Mouse (Mus musculus) cortical plate, adult 2 months (tissue): Measurements from ENCODE around the gene Crx. TPM values are rescaled to one million over a fixed set of nuclear protein-coding genes. Genes with fewer than 3 reads are reported as not detected.
"Not testable (repeated sequence)": the region's sequence is repeated elsewhere in the genome, so short reads cannot be mapped to it uniquely, and the experiment has no call there.

Experiments used
- H3K27ac ChIP-seq: fragments of 200-500 bp; 2 replicates; pipeline ENCODE4 v1.5.1; 2012; ENCODE audit warnings: low read length, control low read depth, inconsistent platforms; ENCODE audit not compliant: insufficient read depth
- H3K4me1 ChIP-seq: fragments of 200-500 bp; 2 replicates; pipeline ENCODE4 v1.6.1; 2011; ENCODE audit warnings: low read length; ENCODE audit not compliant: control insufficient read depth, insufficient read depth
- H3K4me3 ChIP-seq: fragments of 200-500 bp; 2 replicates; pipeline ENCODE4 v1.5.1; 2011; ENCODE audit warnings: mild to moderate bottlenecking, low read length, control low read depth; ENCODE audit not compliant: insufficient read depth
- CTCF ChIP-seq: fragments of 200-500 bp; IDR thresholded peaks from 2 replicates; pipeline ENCODE4 v1.5.1; 2011; ENCODE audit warnings: mild to moderate bottlenecking, control low read depth, low read length; ENCODE audit not compliant: insufficient read depth; ENCODE audit errors: extremely low read depth
- POLR2A ChIP-seq: fragments of 200-500 bp; IDR thresholded peaks from 2 replicates; pipeline ENCODE4 v1.6.1; 2011; ENCODE audit warnings: mild to moderate bottlenecking, low read length, control low read depth; ENCODE audit not compliant: insufficient read depth; ENCODE audit errors: extremely low read depth
- polyA plus RNA-seq: library from polyadenylated mRNA; depleted of rRNA; stranded (reverse); fragments of >200 nt; gene quantifications from 2 replicates; pipeline ENCODE4 v1.2.3, GENCODE M21; 2012; rRNA removed

The Crx gene
- polyA plus RNA-seq, result 0.08 TPM in 1 of 2 replicates, not detected in the other

GRCm38 (mm10) chr7:15879756-15880155 is at the start of gene Crx:
Gene Crx, minus strand, starts transcription at chr7:15879968.
- TF ChIP-seq CTCF, result no peak
- TF ChIP-seq POLR2A, result no peak
- H3K4me3 ChIP-seq, result no peak within 1 kb of the TSS
- H3K27ac ChIP-seq, result no peak within 1 kb of the TSS
- H3K4me1 ChIP-seq, result no peaks in the 10 kb centered on the region

GRCm38 (mm10) chr7:15922220-15922773 is 42.5 kb upstream of the Crx start, which contains the start of gene Selenow:
Gene Selenow, minus strand, starts transcription at chr7:15922402.
- TF ChIP-seq CTCF, result no peak
- peak; percentile 94 for TF ChIP-seq POLR2A
- Histone ChIP-seq H3K4me1 (peaks cover 2% of the 10 kb centered on the region; the same call in 1 of the 2 replicates), H3K4me3 (peak within 1 kb of the TSS; percentile 90), H3K27ac (peak within 1 kb of the TSS; percentile 99)

DNA sequence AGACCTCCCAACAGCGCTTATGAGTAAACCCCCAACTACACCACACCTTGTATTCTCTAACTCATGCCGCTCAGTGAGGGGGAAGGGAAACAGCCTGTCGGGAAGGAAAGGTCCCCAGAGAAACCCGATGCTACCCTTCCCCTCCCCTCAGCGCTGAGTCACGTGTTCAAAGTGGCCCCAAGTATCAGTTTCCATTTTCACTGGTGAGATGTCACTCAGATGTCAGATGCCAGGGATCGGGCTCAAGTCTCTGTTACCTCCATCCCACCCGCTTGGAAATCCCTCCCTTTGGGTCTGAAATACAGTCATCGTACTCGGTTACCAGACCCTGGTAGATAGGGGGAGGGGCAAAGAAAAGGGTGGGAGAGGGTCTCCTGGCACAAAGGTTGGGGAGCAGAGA is 42.0 kb upstream of the Crx start:
- Histone ChIP-seq H3K4me3 (peak overlapping the region; percentile 90), H3K27ac (peak overlapping the region; percentile 99), H3K4me1 (peaks cover 2% of the 10 kb centered on the region; the same call in 1 of the 2 replicates)

GRCm38 (mm10) chr7:15920645-15921190 is 41.0 kb upstream of the Crx start:
- Histone ChIP-seq H3K4me1 (peaks cover 2% of the 10 kb centered on the region; the same call in 1 of the 2 replicates), H3K27ac (peak overlapping the region; percentile 86), H3K4me3 (peak overlapping the region; percentile 90)
- peak; percentile 40; the same call in 1 of the 2 replicates for TF ChIP-seq POLR2A
- no peak for TF ChIP-seq CTCF

More for the DNA sequence above, 42.0 kb upstream of the Crx start:
- TF ChIP-seq POLR2A (no peak), CTCF (no peak)

DNA sequence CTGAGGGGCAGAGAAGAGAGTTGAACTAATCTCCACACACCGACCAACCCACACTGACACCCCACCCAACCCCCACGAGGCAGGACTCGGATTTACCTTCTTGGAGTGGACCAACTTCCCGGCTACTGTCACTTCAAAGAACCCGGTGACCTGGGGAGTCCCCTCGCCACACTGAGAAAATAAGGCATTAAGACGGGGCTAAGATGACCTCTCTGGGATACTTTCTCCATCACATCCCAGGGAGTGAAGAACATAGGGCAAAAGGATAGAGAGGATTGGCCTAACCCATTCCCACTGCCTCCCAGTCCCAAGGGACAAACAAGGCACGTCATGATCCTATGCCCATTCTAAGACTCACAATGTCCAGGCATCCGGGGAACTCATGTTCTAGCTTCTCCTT is 40.2 kb upstream of the Crx start:
- no peak overlapping the region for H3K27ac ChIP-seq
- no peak for TF ChIP-seq POLR2A
- TF ChIP-seq CTCF, result no peak
- H3K4me3 ChIP-seq, result peak overlapping the region; percentile 90
- H3K4me1 ChIP-seq, result peaks cover 2% of the 10 kb centered on the region; the same call in 1 of the 2 replicates

- no peak overlapping the region for H3K27ac ChIP-seq
- H3K4me3 ChIP-seq, result no peak overlapping the region
- no peak for TF ChIP-seq POLR2A
- TF ChIP-seq CTCF, result no peak
- H3K4me1 ChIP-seq, result peaks cover 2% of the 10 kb centered on the region; the same call in 1 of the 2 replicates
Measured at GRCm38 (mm10) chr7:15918371-15918770, 38.6 kb upstream of the Crx start.

- no peak overlapping the region for H3K27ac ChIP-seq
- TF ChIP-seq POLR2A, result no peak
- no peak for TF ChIP-seq CTCF
- peaks cover 2% of the 10 kb centered on the region; the same call in 1 of the 2 replicates for H3K4me1 ChIP-seq
- H3K4me3 ChIP-seq, result no peak overlapping the region
Measured at GRCm38 (mm10) chr7:15916996-15917395, 37.2 kb upstream of the Crx start.

GRCm38 (mm10) chr7:15916134-15916723 is 36.5 kb upstream of the Crx start:
- Histone ChIP-seq H3K27ac (no peak overlapping the region), H3K4me1 (peaks cover 2% of the 10 kb centered on the region; the same call in 1 of the 2 replicates), H3K4me3 (no peak overlapping the region)
- TF ChIP-seq CTCF (no peak), POLR2A (no peak)

DNA sequence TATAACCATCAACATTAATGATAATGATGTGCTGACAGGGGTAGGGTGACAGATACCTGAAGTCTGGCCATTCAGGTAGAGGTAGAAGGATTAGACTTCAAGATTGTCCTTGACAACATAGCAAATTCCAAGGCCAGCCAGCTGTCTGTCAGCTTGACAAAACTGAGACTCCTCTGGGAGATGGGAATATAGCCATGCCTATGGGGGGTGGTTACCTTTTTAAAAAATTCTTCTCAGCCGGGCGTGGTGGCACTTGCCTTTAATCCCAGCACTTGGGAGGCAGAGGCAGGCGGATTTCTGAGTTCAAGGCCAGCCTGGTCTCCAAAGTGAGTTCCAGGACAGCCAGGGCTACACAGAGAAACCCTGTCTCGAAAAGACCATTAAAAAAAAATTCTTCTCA is 35.9 kb upstream of the Crx start:
- H3K4me3 ChIP-seq, H3K27ac ChIP-seq, H3K4me1 ChIP-seq: not testable (repeated sequence)

- TF ChIP-seq CTCF (no peak), POLR2A (no peak)
- no peak overlapping the region for H3K4me3 ChIP-seq
- no peak overlapping the region for H3K27ac ChIP-seq
- H3K4me1 ChIP-seq, result no peaks in the 10 kb centered on the region
Measured at GRCm38 (mm10) chr7:15914751-15915150, 35.0 kb upstream of the Crx start.

DNA sequence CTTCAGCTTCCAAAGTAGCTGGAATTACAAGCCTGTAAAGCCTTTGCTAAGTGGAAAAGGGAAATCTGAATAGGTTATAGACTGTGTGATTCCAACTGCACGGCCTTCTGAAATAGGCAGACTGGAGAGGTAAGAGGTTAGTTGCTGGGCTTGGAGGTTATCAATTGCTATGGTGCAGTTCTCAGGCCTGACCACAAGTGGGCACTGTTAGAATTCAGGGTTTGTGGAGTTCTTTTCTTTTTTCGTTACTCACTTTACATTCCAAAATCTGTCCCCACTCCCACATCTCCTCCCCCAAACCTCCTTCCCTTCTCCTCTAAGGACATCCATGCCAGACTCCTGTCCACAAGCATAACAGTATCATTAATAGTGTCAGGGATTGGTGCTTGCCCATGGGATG is 34.5 kb upstream of the Crx start:
- H3K4me3 ChIP-seq, result no peak overlapping the region
- no peaks in the 10 kb centered on the region for H3K4me1 ChIP-seq
- TF ChIP-seq POLR2A (no peak), CTCF (peak; percentile 55; the same call in 1 of the 2 replicates)
- H3K27ac ChIP-seq, result no peak overlapping the region
